Mouse (Mus musculus) bone marrow, adult 2 months (tissue): ENCODE measurements around the gene Akna.

Experiments used
- CTCF ChIP-seq: fragments of 200-500 bp; IDR thresholded peaks from 2 replicates; pipeline ENCODE4 v1.5.1; 2011; ENCODE audit warnings: low read length, control low read depth; ENCODE audit not compliant: control insufficient read depth, insufficient read depth
- POLR2A ChIP-seq: fragments of 200-500 bp; IDR thresholded peaks from 2 replicates; pipeline ENCODE4 v1.6.1; 2011; ENCODE audit warnings: low read depth, mild to moderate bottlenecking, control low read depth, low read length, borderline replicate concordance; ENCODE audit not compliant: control insufficient read depth

- TF ChIP-seq CTCF (no peak), POLR2A (no peak)
Observed at GRCm38 (mm10) chr4:63444362-63445066, 41.4 kb upstream of the Akna start.
